Mouse (Mus musculus): ENCODE measurements around the gene Irf2. TPM values are rescaled to one million over a fixed set of nuclear protein-coding genes. Genes with fewer than 3 reads are reported as not detected.

Gene Irf2
- total and polyA plus RNA-seq, 3 experiments, result 4.9 to 19.4 TPM; not detected in 1

DNA sequence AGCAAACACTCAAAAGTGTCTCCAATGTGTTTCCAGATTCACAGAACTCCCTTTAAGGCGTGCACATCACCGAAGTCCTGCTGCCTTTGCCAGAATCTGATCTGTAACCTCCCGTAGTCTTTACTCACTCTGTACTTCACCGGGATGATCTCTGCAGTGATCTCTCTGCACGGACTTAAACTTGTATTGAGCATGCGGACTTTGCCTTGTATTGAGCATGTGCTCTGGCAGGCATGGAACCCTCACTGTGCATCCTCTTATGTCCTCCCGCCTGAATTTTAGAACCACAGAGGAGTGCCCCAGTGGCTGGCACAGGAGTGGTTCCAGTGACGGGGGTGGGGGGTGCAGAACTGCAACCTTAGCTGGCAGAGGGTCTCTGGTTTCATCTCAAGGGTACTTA, 5.9 kb upstream of the Irf2 start:
- Histone ChIP-seq H3K27ac (ENCODE audit: control insufficient read depth, low read depth, low read length) (no peak overlapping the region), H3K36me3 (ENCODE audit: control insufficient read depth in 1 of 2, insufficient read depth in 2 of 2, low read length in 2 of 2) (peaks cover 0 to 10% of the 10 kb centered on the region in 2 experiments; a peak in 2 of 4 replicates), H3K9me3 (replicated peaks; ENCODE audit: insufficient read depth, low read length) (no peaks in the 10 kb centered on the region), H3K9ac (ENCODE audit: control insufficient read depth, low read depth, low read length, poor library complexity, severe bottlenecking) (no peak overlapping the region), H3K4me3 (ENCODE audit: control insufficient read depth in 1 of 2, insufficient read depth in 1 of 2, low read depth in 2 of 2, low read length in 2 of 2) (no peak overlapping the region), H3K27me3 (ENCODE audit: control insufficient read depth in 1 of 2, insufficient read depth in 2 of 2, low read length in 2 of 2) (no peaks in the 10 kb centered on the region), H3K79me2 (ENCODE audit: control insufficient read depth, insufficient read depth, low read length, poor library complexity) (peaks cover 2% of the 10 kb centered on the region; the same call in 1 of the 2 replicates), H3K4me1 (ENCODE audit: control insufficient read depth in 1 of 2, insufficient read depth in 2 of 2, low read length in 2 of 2) (peaks cover 7 to 11% of the 10 kb centered on the region in 2 experiments; a peak in 3 of 4 replicates)
- DNase-seq (ENCODE audit: low read depth, low spot score), result no peak
- no peak for TF ChIP-seq NELFE (IDR thresholded peaks at IDR 0.05; ENCODE audit: low read depth, low read length)
- TF ChIP-seq MAX (IDR thresholded peaks at IDR 0.05; ENCODE audit: low read length), result no peak
- no peak for TF ChIP-seq CTCF (IDR thresholded peaks at IDR 0.05 in 2 of 3, conservative IDR thresholded peaks at IDR 0.05 in 1 of 3; ENCODE audit: control insufficient read depth in 1 of 3, insufficient read depth in 1 of 3, low read depth in 2 of 3, low read length in 3 of 3, poor library complexity in 1 of 3, severe bottlenecking in 1 of 3)
- no peak for TF ChIP-seq BHLHE40 (IDR thresholded peaks at IDR 0.05; ENCODE audit: borderline replicate concordance, low read depth, low read length)
- no peak for TF ChIP-seq KAT2A (conservative IDR thresholded peaks at IDR 0.05; ENCODE audit: low read depth, low read length)
- TF ChIP-seq USF2 (IDR thresholded peaks at IDR 0.05; ENCODE audit: borderline replicate concordance in 1 of 2, insufficient read depth in 1 of 2, low read depth in 1 of 2, low read length in 2 of 2), result no peak
- no peak for TF ChIP-seq MXI1 (IDR thresholded peaks at IDR 0.05; ENCODE audit: low read depth, low read length)
- no peak for TF ChIP-seq POLR2AphosphoS5 (IDR thresholded peaks at IDR 0.05; ENCODE audit: borderline replicate concordance, low read depth, low read length)
- TF ChIP-seq MYC (IDR thresholded peaks at IDR 0.05; ENCODE audit: low read depth, low read length), result no peak
- no peak for TF ChIP-seq MEF2A (IDR thresholded peaks at IDR 0.05; ENCODE audit: extremely low read depth, insufficient replicate concordance, low read depth, low read length, poor library complexity, severe bottlenecking)
- no peak for TF ChIP-seq ZKSCAN1 (IDR thresholded peaks at IDR 0.05; ENCODE audit: low read depth, low read length)
- TF ChIP-seq MYB (IDR thresholded peaks at IDR 0.05; ENCODE audit: low read depth, low read length), result no peak
- TF ChIP-seq JUND (IDR thresholded peaks at IDR 0.05; ENCODE audit: low read depth, low read length), result no peak
- TF ChIP-seq ELF1 (IDR thresholded peaks at IDR 0.05; ENCODE audit: low read depth, low read length), result no peak
- no peak for TF ChIP-seq GATA1 (IDR thresholded peaks at IDR 0.05; ENCODE audit: low read depth, low read length)
- no peak for TF ChIP-seq TBP (IDR thresholded peaks at IDR 0.05; ENCODE audit: low read depth, low read length)
- TF ChIP-seq E2F4 (IDR thresholded peaks at IDR 0.05; ENCODE audit: borderline replicate concordance, low read depth, low read length), result no peak

- Histone ChIP-seq H3K36me3 (ENCODE audit: control insufficient read depth in 1 of 2, insufficient read depth in 2 of 2, low read length in 2 of 2) (peaks cover 0 to 10% of the 10 kb centered on the region in 2 experiments; a peak in 2 of 4 replicates), H3K27me3 (ENCODE audit: control insufficient read depth in 1 of 2, insufficient read depth in 2 of 2, low read length in 2 of 2) (no peaks in the 10 kb centered on the region)
Observed at GRCm38 (mm10) chr8:46735505-46735904, 4.0 kb upstream of the Irf2 start.

More at GRCm38 (mm10) chr8:46735505-46735904, 4.0 kb upstream of the Irf2 start:
- no peak overlapping the region for H3K27ac ChIP-seq (ENCODE audit: control insufficient read depth, low read depth, low read length)
- H3K9ac ChIP-seq (ENCODE audit: control insufficient read depth, low read depth, low read length, poor library complexity, severe bottlenecking), result no peak overlapping the region
- peaks cover 17% of the 10 kb centered on the region for H3K79me2 ChIP-seq (ENCODE audit: control insufficient read depth, insufficient read depth, low read length, poor library complexity)
- TF ChIP-seq NRF1 (IDR thresholded peaks at IDR 0.05; ENCODE audit: insufficient read depth, low read depth, low read length, poor library complexity, severe bottlenecking), result no peak
- no peaks in the 10 kb centered on the region for H3K9me3 ChIP-seq (replicated peaks; ENCODE audit: insufficient read depth, low read length)
- H3K4me3 ChIP-seq (ENCODE audit: control insufficient read depth in 1 of 2, insufficient read depth in 1 of 2, low read depth in 2 of 2, low read length in 2 of 2), result no peak overlapping the region
- H3K4me1 ChIP-seq (ENCODE audit: control insufficient read depth in 1 of 2, insufficient read depth in 2 of 2, low read length in 2 of 2), result peaks cover 7 to 11% of the 10 kb centered on the region in 2 experiments; a peak in 3 of 4 replicates
- no peak for DNase-seq (ENCODE audit: low read depth, low spot score)
